Mouse (Mus musculus): ENCODE measurements at regions not wholly inside any gene's neighbourhood (a gene's known extent, or its start where the extent isn't known, plus 50 kb on each side); places are given as distances from the start of the nearest gene placed in this dataset.

- ATAC-seq (ENCODE audit: insufficient read depth, low FRiP score), result no peak
- Histone ChIP-seq H3K9me3 (replicated peaks; ENCODE audit: control insufficient read depth, low read length) (no peaks in the 10 kb centered on the region), H3K4me1 (ENCODE audit: control insufficient read depth, insufficient read depth, low read length) (no peaks in the 10 kb centered on the region), H3K27me3 (ENCODE audit: control insufficient read depth, insufficient read depth, low read length) (no peaks in the 10 kb centered on the region), H3K4me2 (ENCODE audit: low read depth, low read length) (no peak overlapping the region), H3K27ac (ENCODE audit: low read length) (no peak overlapping the region), H3K9ac (ENCODE audit: low read length) (no peak overlapping the region), H3K4me3 (replicated peaks; ENCODE audit: low read length) (no peak overlapping the region), H3K36me3 (ENCODE audit: control insufficient read depth, insufficient read depth, low read length) (no peaks in the 10 kb centered on the region)
- 87% methylated on average over 6 of the region's 6 CpGs for WGBS
Observed at GRCm38 (mm10) chr6:81611980-81612379, 311.5 kb upstream of the Gcfc2 start.

- Histone ChIP-seq H3K36me3 (ENCODE audit: control insufficient read depth, insufficient read depth, low read length) (no peaks in the 10 kb centered on the region), H3K9ac (ENCODE audit: low read length) (no peak overlapping the region), H3K4me2 (ENCODE audit: low read depth, low read length) (no peak overlapping the region), H3K9me3 (replicated peaks; ENCODE audit: control insufficient read depth, low read length) (no peaks in the 10 kb centered on the region), H3K4me3 (replicated peaks; ENCODE audit: low read length) (no peak overlapping the region), H3K27me3 (ENCODE audit: control insufficient read depth, insufficient read depth, low read length) (no peaks in the 10 kb centered on the region), H3K27ac (ENCODE audit: low read length) (no peak overlapping the region), H3K4me1 (ENCODE audit: control insufficient read depth, insufficient read depth, low read length) (no peaks in the 10 kb centered on the region)
- WGBS, result 69% methylated on average over 2 of the region's 2 CpGs
- ATAC-seq (ENCODE audit: insufficient read depth, low FRiP score), result no peak
Observed at GRCm38 (mm10) chr6:81618018-81618417, 305.5 kb upstream of the Gcfc2 start.

GRCm38 (mm10) chr6:81621028-81621427 is 302.4 kb upstream of the Gcfc2 start:
- H3K4me2 ChIP-seq (ENCODE audit: low read depth, low read length), result no peak overlapping the region
- H3K9ac ChIP-seq (ENCODE audit: low read length), result no peak overlapping the region
- ATAC-seq (ENCODE audit: insufficient read depth, low FRiP score), result no peak
- no peaks in the 10 kb centered on the region for H3K36me3 ChIP-seq (ENCODE audit: control insufficient read depth, insufficient read depth, low read length)
- no peaks in the 10 kb centered on the region for H3K4me1 ChIP-seq (ENCODE audit: control insufficient read depth, insufficient read depth, low read length)
- no peaks in the 10 kb centered on the region for H3K27me3 ChIP-seq (ENCODE audit: control insufficient read depth, insufficient read depth, low read length)
- no peak overlapping the region for H3K4me3 ChIP-seq (replicated peaks; ENCODE audit: low read length)
- H3K27ac ChIP-seq (ENCODE audit: low read length), result no peak overlapping the region
- no peaks in the 10 kb centered on the region for H3K9me3 ChIP-seq (replicated peaks; ENCODE audit: control insufficient read depth, low read length)
- 92% methylated on average over 4 of the region's 4 CpGs for WGBS

GRCm38 (mm10) chr6:81622714-81623113 is 300.8 kb upstream of the Gcfc2 start:
- Histone ChIP-seq H3K27me3 (ENCODE audit: control insufficient read depth, insufficient read depth, low read length) (no peaks in the 10 kb centered on the region), H3K9ac (ENCODE audit: low read length) (no peak overlapping the region), H3K27ac (ENCODE audit: low read length) (no peak overlapping the region), H3K4me3 (replicated peaks; ENCODE audit: low read length) (no peak overlapping the region), H3K4me2 (ENCODE audit: low read depth, low read length) (no peak overlapping the region), H3K9me3 (replicated peaks; ENCODE audit: control insufficient read depth, low read length) (no peaks in the 10 kb centered on the region), H3K4me1 (ENCODE audit: control insufficient read depth, insufficient read depth, low read length) (no peaks in the 10 kb centered on the region), H3K36me3 (ENCODE audit: control insufficient read depth, insufficient read depth, low read length) (no peaks in the 10 kb centered on the region)
- ATAC-seq (ENCODE audit: insufficient read depth, low FRiP score), result no peak
- WGBS, result 74% methylated on average over 5 of the region's 5 CpGs

GRCm38 (mm10) chr6:81625016-81625415 is 298.5 kb upstream of the Gcfc2 start:
- H3K27ac ChIP-seq (ENCODE audit: low read length), result no peak overlapping the region
- no peak for ATAC-seq (ENCODE audit: insufficient read depth, low FRiP score)
- H3K9ac ChIP-seq (ENCODE audit: low read length), result no peak overlapping the region
- no peak overlapping the region for H3K4me2 ChIP-seq (ENCODE audit: low read depth, low read length)
- no peaks in the 10 kb centered on the region for H3K4me1 ChIP-seq (ENCODE audit: control insufficient read depth, insufficient read depth, low read length)
- H3K36me3 ChIP-seq (ENCODE audit: control insufficient read depth, insufficient read depth, low read length), result no peaks in the 10 kb centered on the region
- no peak overlapping the region for H3K4me3 ChIP-seq (replicated peaks; ENCODE audit: low read length)
- 74% methylated on average over 5 of the region's 5 CpGs for WGBS
- no peaks in the 10 kb centered on the region for H3K27me3 ChIP-seq (ENCODE audit: control insufficient read depth, insufficient read depth, low read length)
- H3K9me3 ChIP-seq (replicated peaks; ENCODE audit: control insufficient read depth, low read length), result no peaks in the 10 kb centered on the region

- H3K4me2 ChIP-seq (ENCODE audit: low read depth, low read length), result no peak overlapping the region
- no peaks in the 10 kb centered on the region for H3K4me1 ChIP-seq (ENCODE audit: control insufficient read depth, insufficient read depth, low read length)
- WGBS, result 52% methylated on average over 3 of the region's 3 CpGs
- H3K4me3 ChIP-seq (replicated peaks; ENCODE audit: low read length), result no peak overlapping the region
- ATAC-seq (ENCODE audit: insufficient read depth, low FRiP score), result no peak
- H3K9ac ChIP-seq (ENCODE audit: low read length), result no peak overlapping the region
- H3K9me3 ChIP-seq (replicated peaks; ENCODE audit: control insufficient read depth, low read length), result no peaks in the 10 kb centered on the region
- no peak overlapping the region for H3K27ac ChIP-seq (ENCODE audit: low read length)
- no peaks in the 10 kb centered on the region for H3K36me3 ChIP-seq (ENCODE audit: control insufficient read depth, insufficient read depth, low read length)
- H3K27me3 ChIP-seq (ENCODE audit: control insufficient read depth, insufficient read depth, low read length), result no peaks in the 10 kb centered on the region
Observed at GRCm38 (mm10) chr6:81633586-81633985, 289.9 kb upstream of the Gcfc2 start.

- 74% methylated on average over 3 of the region's 3 CpGs for WGBS
Observed at GRCm38 (mm10) chr6:81647615-81648375, 275.7 kb upstream of the Gcfc2 start.

GRCm38 (mm10) chr6:81651856-81652255 is 271.6 kb upstream of the Gcfc2 start:
- no peak for ATAC-seq (ENCODE audit: insufficient read depth, low FRiP score)
- H3K27ac ChIP-seq (ENCODE audit: low read length), result no peak overlapping the region
- no peaks in the 10 kb centered on the region for H3K9me3 ChIP-seq (replicated peaks; ENCODE audit: control insufficient read depth, low read length)
- H3K9ac ChIP-seq (ENCODE audit: low read length), result no peak overlapping the region
- no peaks in the 10 kb centered on the region for H3K36me3 ChIP-seq (ENCODE audit: control insufficient read depth, insufficient read depth, low read length)
- no peaks in the 10 kb centered on the region for H3K27me3 ChIP-seq (ENCODE audit: control insufficient read depth, insufficient read depth, low read length)
- WGBS, result 68% methylated on average over 2 of the region's 2 CpGs
- no peak overlapping the region for H3K4me3 ChIP-seq (replicated peaks; ENCODE audit: low read length)
- no peaks in the 10 kb centered on the region for H3K4me1 ChIP-seq (ENCODE audit: control insufficient read depth, insufficient read depth, low read length)
- no peak overlapping the region for H3K4me2 ChIP-seq (ENCODE audit: low read depth, low read length)

More at GRCm38 (mm10) chr6:81647615-81648375, 275.7 kb upstream of the Gcfc2 start:
- no peaks in the 10 kb centered on the region for H3K9me3 ChIP-seq (replicated peaks; ENCODE audit: control insufficient read depth, low read length)
- H3K27ac ChIP-seq (ENCODE audit: low read length), result no peak overlapping the region
- no peak overlapping the region for H3K9ac ChIP-seq (ENCODE audit: low read length)
- no peak for ATAC-seq (ENCODE audit: insufficient read depth, low FRiP score)
- no peaks in the 10 kb centered on the region for H3K36me3 ChIP-seq (ENCODE audit: control insufficient read depth, insufficient read depth, low read length)
- H3K27me3 ChIP-seq (ENCODE audit: control insufficient read depth, insufficient read depth, low read length), result no peaks in the 10 kb centered on the region
- H3K4me1 ChIP-seq (ENCODE audit: control insufficient read depth, insufficient read depth, low read length), result no peaks in the 10 kb centered on the region
- H3K4me2 ChIP-seq (ENCODE audit: low read depth, low read length), result no peak overlapping the region
- no peak overlapping the region for H3K4me3 ChIP-seq (replicated peaks; ENCODE audit: low read length)

- no peaks in the 10 kb centered on the region for H3K9me3 ChIP-seq (replicated peaks; ENCODE audit: control insufficient read depth, low read length)
- no peaks in the 10 kb centered on the region for H3K27me3 ChIP-seq (ENCODE audit: control insufficient read depth, insufficient read depth, low read length)
- no peak overlapping the region for H3K4me3 ChIP-seq (replicated peaks; ENCODE audit: low read length)
- ATAC-seq (ENCODE audit: insufficient read depth, low FRiP score), result no peak
- H3K9ac ChIP-seq (ENCODE audit: low read length), result no peak overlapping the region
- WGBS, result 84% methylated on average over 2 of the region's 2 CpGs
- H3K27ac ChIP-seq (ENCODE audit: low read length), result no peak overlapping the region
- H3K4me2 ChIP-seq (ENCODE audit: low read depth, low read length), result no peak overlapping the region
- H3K4me1 ChIP-seq (ENCODE audit: control insufficient read depth, insufficient read depth, low read length), result no peaks in the 10 kb centered on the region
- no peaks in the 10 kb centered on the region for H3K36me3 ChIP-seq (ENCODE audit: control insufficient read depth, insufficient read depth, low read length)
Observed at GRCm38 (mm10) chr6:81655205-81655604, 268.3 kb upstream of the Gcfc2 start.

Data from stomach, embryonic 16.5 days (tissue).